Mouse (Mus musculus) kidney, adult 9 months (tissue): ENCODE measurements at regions not wholly inside any gene's neighbourhood (a gene's known extent, or its start where the extent isn't known, plus 50 kb on each side); places are given as distances from the start of the nearest gene placed in this dataset.

Experiments
- DNase-seq: peaks from one replicate; pipeline ENCODE4 v3.0.0; 2022

GRCm38 (mm10) chr9:77845664-77846290, 71.4 kb upstream of the Elovl5 start:
- DNase-seq: no peak

DNA sequence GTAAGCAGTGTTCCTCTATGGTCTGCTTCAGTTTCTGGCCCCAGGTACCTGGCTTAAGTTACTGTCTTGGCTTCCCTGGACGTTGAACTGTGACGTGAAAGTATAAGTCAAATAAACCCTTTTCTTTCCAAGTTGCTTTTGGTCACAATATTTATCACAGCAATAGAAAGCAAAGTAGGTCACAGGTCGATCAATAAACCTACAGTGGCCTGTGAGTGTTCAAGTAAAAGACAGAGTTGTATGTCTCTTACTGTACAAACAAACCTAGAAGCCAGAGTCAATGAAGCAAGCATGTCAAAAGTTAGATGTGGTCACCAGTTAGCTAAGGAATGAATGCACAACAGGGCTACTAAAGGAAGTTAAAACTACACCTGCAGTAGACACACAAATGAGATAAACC, 68.6 kb upstream of the Elovl5 start:
- no peak for DNase-seq

- DNase-seq: no peak
Observed at GRCm38 (mm10) chr9:77849343-77849742, 67.8 kb upstream of the Elovl5 start.

GRCm38 (mm10) chr9:77851336-77851735, 65.8 kb upstream of the Elovl5 start:
- DNase-seq: no peak

- peak; percentile 14 for DNase-seq
Observed at GRCm38 (mm10) chr9:77857091-77858058, 59.8 kb upstream of the Elovl5 start.

- DNase-seq: no peak
Observed at GRCm38 (mm10) chr9:77858127-77858794, 58.9 kb upstream of the Elovl5 start.
